Mouse (Mus musculus): ENCODE data around the gene Gimap3. TPM values are rescaled to one million over a fixed set of nuclear protein-coding genes. Genes with fewer than 3 reads are reported as not detected.

The Gimap3 gene
- polyA plus RNA-seq, 1 experiment from 2014 or later = not detected

- Histone ChIP-seq H3K4me2 (ENCODE audit: low read depth, low read length) (no peak overlapping the region), H3K36me3 (replicated peaks; ENCODE audit: control insufficient read depth, insufficient read depth, low read depth, low read length) (no peaks in the 10 kb centered on the region), H3K4me3 (ENCODE audit: low read depth, low read length) (no peak overlapping the region), H3K27ac (replicated peaks; ENCODE audit: low read depth, low read length) (no peak overlapping the region), H3K9ac (replicated peaks; ENCODE audit: low read length) (no peak overlapping the region), H3K9me3 (replicated peaks; ENCODE audit: control insufficient read depth, low read length) (no peaks in the 10 kb centered on the region), H3K4me1 (ENCODE audit: control insufficient read depth, insufficient read depth, low read length) (no peaks in the 10 kb centered on the region), H3K27me3 (ENCODE audit: control insufficient read depth, insufficient read depth, low read length) (no peaks in the 10 kb centered on the region)
- WGBS = 79% methylated on average over 7 of the region's 7 CpGs
- no peak for ATAC-seq (replicated peaks; ENCODE audit: insufficient number of reproducible peaks, low FRiP score, low TSS enrichment, low read depth)
- DNase-seq (ENCODE audit: low spot score) = no peak
These were observed 6.9 kb downstream of the Gimap3 start for GRCm38 (mm10) chr6:48763567-48764270.

DNA sequence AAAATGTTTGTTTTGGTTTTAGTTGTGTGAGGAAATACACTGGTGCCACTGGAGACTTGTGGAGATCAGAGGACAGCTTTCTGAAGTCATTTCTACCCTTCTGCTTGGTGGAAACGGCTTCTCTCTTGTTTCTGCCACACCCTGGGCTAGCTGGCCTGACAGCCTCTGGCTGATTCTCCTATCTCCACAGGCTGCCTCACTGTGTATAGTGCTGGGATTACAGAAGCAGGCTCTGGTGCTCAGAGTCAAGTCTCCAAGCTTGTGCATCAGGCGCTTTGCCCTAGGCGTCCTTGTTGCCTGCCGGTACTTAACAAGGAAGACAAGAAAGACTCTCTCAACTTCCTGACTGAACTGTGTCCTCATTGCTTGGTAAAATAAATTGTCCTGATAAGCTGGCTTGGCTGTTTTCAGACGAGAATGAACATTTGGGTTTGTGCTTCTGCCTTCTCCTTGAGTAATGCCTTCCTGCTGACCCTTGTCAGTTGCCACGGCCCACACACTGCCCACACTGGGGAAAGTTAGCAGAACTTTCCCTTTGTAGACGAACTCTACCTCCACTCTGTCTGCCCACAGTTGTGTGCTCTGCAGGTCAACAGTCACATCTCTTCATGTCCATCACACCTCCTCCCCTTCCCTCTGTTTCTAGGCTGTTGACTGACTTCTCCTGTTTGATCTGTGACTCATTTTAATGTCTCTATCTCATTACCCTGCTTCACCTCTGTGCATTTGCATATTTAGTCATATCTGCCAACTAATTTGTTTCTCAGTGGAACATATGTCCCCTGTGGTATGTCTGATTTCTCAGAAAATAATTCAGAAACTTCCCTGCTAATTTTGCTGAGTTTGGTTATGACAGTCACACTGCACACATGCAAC, 23.3 kb downstream of the Gimap3 start:
- Histone ChIP-seq H3K9ac (replicated peaks; ENCODE audit: low read length) (no peak overlapping the region), H3K36me3 (replicated peaks; ENCODE audit: control insufficient read depth, insufficient read depth, low read depth, low read length) (no peaks in the 10 kb centered on the region), H3K9me3 (replicated peaks; ENCODE audit: control insufficient read depth, low read length) (no peaks in the 10 kb centered on the region), H3K27ac (replicated peaks; ENCODE audit: low read depth, low read length) (no peak overlapping the region), H3K4me1 (ENCODE audit: control insufficient read depth, insufficient read depth, low read length) (no peaks in the 10 kb centered on the region; the same call in 1 of the 2 replicates), H3K4me2 (ENCODE audit: low read depth, low read length) (no peak overlapping the region), H3K4me3 (ENCODE audit: low read depth, low read length) (no peak overlapping the region), H3K27me3 (ENCODE audit: control insufficient read depth, insufficient read depth, low read length) (peaks cover 13% of the 10 kb centered on the region)
- ATAC-seq (replicated peaks; ENCODE audit: insufficient number of reproducible peaks, low FRiP score, low TSS enrichment, low read depth) (no peak), DNase-seq (ENCODE audit: low spot score) (no peak)
- WGBS = 66% methylated on average over 7 of the region's 7 CpGs

DNA sequence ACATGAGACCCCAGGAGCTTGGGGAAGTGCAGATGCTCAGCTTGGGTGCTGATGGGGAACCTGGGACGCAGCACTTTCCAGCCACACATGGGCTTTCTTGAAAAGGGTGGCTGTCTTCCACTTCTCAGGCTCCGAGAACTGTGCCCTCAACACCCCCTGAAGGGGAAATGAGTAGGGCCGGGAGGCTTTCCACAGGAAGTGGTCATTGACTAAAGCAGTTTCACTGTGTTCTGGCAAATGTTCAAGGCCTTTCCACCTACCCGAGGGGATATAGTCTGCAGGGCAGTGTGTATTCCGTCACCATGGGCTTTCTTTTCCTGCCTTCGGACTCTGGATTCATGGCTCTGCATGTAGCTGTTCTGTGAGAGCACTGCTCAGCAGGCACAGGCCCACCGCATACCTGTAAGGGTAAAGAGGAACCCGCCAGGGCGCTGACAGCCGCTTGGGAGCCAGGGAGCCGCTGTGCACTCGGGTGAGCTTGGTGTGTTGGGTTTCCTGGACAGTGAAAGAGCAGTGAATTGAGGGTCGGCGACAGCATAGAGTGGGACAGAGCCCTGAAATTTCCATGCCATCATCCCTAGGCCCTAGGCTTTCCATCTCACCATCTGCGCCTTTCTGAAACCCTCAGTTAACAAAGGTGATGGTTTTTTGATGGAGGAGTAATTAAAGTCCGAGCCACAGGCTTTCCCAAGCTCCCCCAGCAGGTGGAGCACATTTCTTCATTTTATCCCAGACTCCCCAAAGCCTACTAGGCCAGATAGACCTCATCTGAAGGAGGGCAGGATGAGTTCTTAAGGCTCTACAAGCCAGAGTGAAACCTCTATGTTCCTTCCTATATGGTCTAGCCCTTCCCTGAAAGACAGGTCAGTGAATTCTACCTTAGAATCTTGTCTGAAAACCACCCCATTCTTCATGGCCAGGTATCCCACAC, 24.4 kb downstream of the Gimap3 start, which contains the start of gene Gimap5:
TSS of gene Gimap5 (plus strand) at position 239 of the 931 bp plus-strand sequence.
- Histone ChIP-seq H3K4me3 (ENCODE audit: low read depth, low read length) (no peak within 1 kb of the TSS), H3K4me1 (ENCODE audit: control insufficient read depth, insufficient read depth, low read length) (no peaks in the 10 kb centered on the region; the same call in 1 of the 2 replicates), H3K27ac (replicated peaks; ENCODE audit: low read depth, low read length) (no peak within 1 kb of the TSS), H3K36me3 (replicated peaks; ENCODE audit: control insufficient read depth, insufficient read depth, low read depth, low read length) (no peaks in the 10 kb centered on the region), H3K4me2 (ENCODE audit: low read depth, low read length) (no peak within 1 kb of the TSS), H3K9me3 (replicated peaks; ENCODE audit: control insufficient read depth, low read length) (no peaks in the 10 kb centered on the region), H3K27me3 (ENCODE audit: control insufficient read depth, insufficient read depth, low read length) (peaks cover 24% of the 10 kb centered on the region), H3K9ac (replicated peaks; ENCODE audit: low read length) (no peak within 1 kb of the TSS)
- peak; percentile 49 for DNase-seq (ENCODE audit: low spot score)
- ATAC-seq (replicated peaks; ENCODE audit: insufficient number of reproducible peaks, low FRiP score, low TSS enrichment, low read depth) = no peak
- 42% methylated on average over 16 of the region's 16 CpGs for WGBS

DNA sequence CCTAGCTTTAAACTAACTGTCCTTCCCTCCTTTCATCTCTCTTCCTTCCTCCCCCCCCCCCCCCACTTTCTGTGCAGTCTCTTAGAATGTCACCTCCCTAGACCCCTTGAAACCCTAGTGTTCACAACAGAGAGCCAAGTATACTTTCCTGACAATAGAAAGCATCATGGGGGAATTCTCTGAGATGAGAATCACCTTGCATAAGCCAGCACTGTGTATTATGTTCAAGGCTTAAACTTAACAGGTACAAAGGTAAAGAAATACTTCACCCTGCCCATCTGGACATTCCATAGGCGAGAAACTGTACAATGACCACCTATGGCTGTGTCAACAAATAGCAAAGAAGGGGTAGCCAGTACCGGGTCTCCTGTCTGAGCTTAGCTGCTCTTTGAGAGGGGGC, 25.2 kb downstream of the Gimap3 start:
- no peaks in the 10 kb centered on the region for H3K36me3 ChIP-seq (replicated peaks; ENCODE audit: control insufficient read depth, insufficient read depth, low read depth, low read length)
- H3K9me3 ChIP-seq (replicated peaks; ENCODE audit: control insufficient read depth, low read length) = no peaks in the 10 kb centered on the region
- 53% methylated on average over 2 of the region's 2 CpGs for WGBS
- no peak overlapping the region for H3K9ac ChIP-seq (replicated peaks; ENCODE audit: low read length)
- DNase-seq (ENCODE audit: low spot score) = no peak
- peaks cover 24% of the 10 kb centered on the region for H3K27me3 ChIP-seq (ENCODE audit: control insufficient read depth, insufficient read depth, low read length)
- H3K4me3 ChIP-seq (ENCODE audit: low read depth, low read length) = no peak overlapping the region
- no peak for ATAC-seq (replicated peaks; ENCODE audit: insufficient number of reproducible peaks, low FRiP score, low TSS enrichment, low read depth)
- H3K4me2 ChIP-seq (ENCODE audit: low read depth, low read length) = no peak overlapping the region
- no peaks in the 10 kb centered on the region; the same call in 1 of the 2 replicates for H3K4me1 ChIP-seq (ENCODE audit: control insufficient read depth, insufficient read depth, low read length)
- no peak overlapping the region for H3K27ac ChIP-seq (replicated peaks; ENCODE audit: low read depth, low read length)

DNA sequence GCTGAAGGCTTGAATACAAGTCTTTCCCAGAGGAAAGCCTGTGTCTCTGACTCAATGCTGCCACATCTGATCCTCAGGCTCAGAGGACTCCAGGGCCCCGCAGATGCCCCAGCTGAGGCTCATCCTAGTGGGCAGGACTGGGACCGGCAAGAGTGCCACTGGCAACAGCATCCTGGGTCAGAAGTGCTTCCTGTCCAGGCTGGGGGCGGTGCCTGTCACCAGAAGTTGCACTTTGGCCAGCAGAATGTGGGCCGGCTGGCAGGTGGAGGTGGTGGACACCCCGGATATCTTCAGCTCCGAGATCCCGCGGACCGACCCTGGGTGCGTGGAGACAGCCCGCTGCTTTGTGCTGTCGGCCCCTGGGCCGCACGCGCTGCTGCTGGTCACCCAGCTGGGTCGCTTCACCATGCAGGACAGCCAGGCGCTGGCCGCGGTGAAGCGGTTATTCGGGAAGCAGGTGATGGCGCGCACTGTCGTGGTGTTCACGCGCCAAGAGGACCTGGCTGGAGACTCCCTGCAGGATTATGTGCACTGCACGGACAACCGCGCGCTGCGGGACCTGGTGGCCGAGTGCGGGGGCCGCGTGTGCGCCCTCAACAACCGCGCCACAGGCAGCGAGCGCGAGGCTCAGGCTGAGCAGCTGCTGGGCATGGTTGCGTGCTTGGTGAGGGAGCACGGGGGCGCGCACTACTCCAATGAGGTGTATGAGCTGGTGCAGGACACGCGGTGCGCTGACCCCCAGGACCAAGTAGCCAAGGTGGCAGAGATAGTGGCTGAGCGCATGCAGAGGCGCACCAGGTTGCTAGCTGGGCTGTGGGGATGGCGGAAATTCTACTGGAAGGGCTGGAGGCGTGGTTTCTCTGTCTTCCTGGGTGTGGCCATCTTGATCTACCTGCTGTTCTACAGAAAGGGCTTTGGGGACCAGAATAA, 28.0 kb downstream of the Gimap3 start:
- ATAC-seq (replicated peaks; ENCODE audit: insufficient number of reproducible peaks, low FRiP score, low TSS enrichment, low read depth) (peak; percentile 44; the same call in 1 of the 2 replicates), DNase-seq (ENCODE audit: low spot score) (no peak)
- 1% methylated on average over 52 of the region's 52 CpGs for WGBS
- peak overlapping the region; percentile 44 for H3K4me3 ChIP-seq (ENCODE audit: low read depth, low read length)
- H3K4me1 ChIP-seq (ENCODE audit: control insufficient read depth, insufficient read depth, low read length) = no peaks in the 10 kb centered on the region; the same call in 1 of the 2 replicates
- peak overlapping the region; percentile 82 for H3K4me2 ChIP-seq (ENCODE audit: low read depth, low read length)
- H3K9me3 ChIP-seq (replicated peaks; ENCODE audit: control insufficient read depth, low read length) = no peaks in the 10 kb centered on the region
- peaks cover 24% of the 10 kb centered on the region for H3K27me3 ChIP-seq (ENCODE audit: control insufficient read depth, insufficient read depth, low read length)
- no peak overlapping the region for H3K27ac ChIP-seq (replicated peaks; ENCODE audit: low read depth, low read length)
- no peaks in the 10 kb centered on the region for H3K36me3 ChIP-seq (replicated peaks; ENCODE audit: control insufficient read depth, insufficient read depth, low read depth, low read length)
- peak overlapping the region; percentile 53 for H3K9ac ChIP-seq (replicated peaks; ENCODE audit: low read length)

- no peaks in the 10 kb centered on the region for H3K36me3 ChIP-seq (replicated peaks; ENCODE audit: control insufficient read depth, insufficient read depth, low read depth, low read length)
- ATAC-seq (replicated peaks; ENCODE audit: insufficient number of reproducible peaks, low FRiP score, low TSS enrichment, low read depth) = no peak
- 37% methylated on average over 9 of the region's 9 CpGs for WGBS
- DNase-seq (ENCODE audit: low spot score) = no peak
- H3K9ac ChIP-seq (replicated peaks; ENCODE audit: low read length) = no peak overlapping the region
- no peak overlapping the region for H3K27ac ChIP-seq (replicated peaks; ENCODE audit: low read depth, low read length)
- H3K4me3 ChIP-seq (ENCODE audit: low read depth, low read length) = no peak overlapping the region
- peaks cover 24% of the 10 kb centered on the region for H3K27me3 ChIP-seq (ENCODE audit: control insufficient read depth, insufficient read depth, low read length)
- H3K9me3 ChIP-seq (replicated peaks; ENCODE audit: control insufficient read depth, low read length) = no peaks in the 10 kb centered on the region
- no peak overlapping the region for H3K4me2 ChIP-seq (ENCODE audit: low read depth, low read length)
- H3K4me1 ChIP-seq (ENCODE audit: control insufficient read depth, insufficient read depth, low read length) = no peaks in the 10 kb centered on the region; the same call in 1 of the 2 replicates
These were observed 28.9 kb downstream of the Gimap3 start for GRCm38 (mm10) chr6:48741711-48742206.

DNA sequence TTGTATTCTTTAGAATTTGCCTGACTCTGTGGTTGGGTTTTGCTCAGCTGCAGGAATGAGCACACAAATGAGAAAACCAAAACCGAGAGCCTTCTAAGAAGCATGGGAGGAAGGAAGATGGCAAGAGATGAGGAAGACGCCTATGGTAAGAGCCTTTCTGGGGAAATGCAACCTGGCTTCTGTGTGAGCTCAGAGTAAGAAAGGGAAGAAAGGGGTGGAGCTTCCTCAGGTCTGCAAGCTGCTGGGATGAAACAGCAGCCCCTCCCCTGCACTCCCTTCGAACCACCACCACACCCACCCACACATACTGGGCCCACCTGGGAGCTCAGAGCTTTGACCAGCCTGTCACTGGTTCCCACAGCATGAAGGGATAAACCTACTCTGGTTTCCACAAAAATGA, 29.4 kb downstream of the Gimap3 start:
- WGBS = 38% methylated on average over 3 of the region's 3 CpGs
- Histone ChIP-seq H3K9ac (replicated peaks; ENCODE audit: low read length) (no peak overlapping the region), H3K4me3 (ENCODE audit: low read depth, low read length) (no peak overlapping the region), H3K27ac (replicated peaks; ENCODE audit: low read depth, low read length) (no peak overlapping the region), H3K36me3 (replicated peaks; ENCODE audit: control insufficient read depth, insufficient read depth, low read depth, low read length) (no peaks in the 10 kb centered on the region), H3K4me1 (ENCODE audit: control insufficient read depth, insufficient read depth, low read length) (no peaks in the 10 kb centered on the region; the same call in 1 of the 2 replicates), H3K4me2 (ENCODE audit: low read depth, low read length) (no peak overlapping the region), H3K27me3 (ENCODE audit: control insufficient read depth, insufficient read depth, low read length) (peaks cover 24% of the 10 kb centered on the region), H3K9me3 (replicated peaks; ENCODE audit: control insufficient read depth, low read length) (no peaks in the 10 kb centered on the region)
- no peak for DNase-seq (ENCODE audit: low spot score)
- ATAC-seq (replicated peaks; ENCODE audit: insufficient number of reproducible peaks, low FRiP score, low TSS enrichment, low read depth) = no peak

Data from embryonic facial prominence, embryonic 11.5 days (tissue).